Mouse (Mus musculus) intestine, postnatal 0 days (tissue): Measurements from ENCODE around the gene Cdh11. TPM values are rescaled to one million over a fixed set of nuclear protein-coding genes. Genes with fewer than 3 reads are reported as not detected.

Experiments
- ATAC-seq: fragments of 200-750 bp; cut with Nextera tagmentation; 2 replicates; pipeline ENCODE4 v1.8.0; 2017; ENCODE audit warnings: mild to moderate bottlenecking, moderate TSS enrichment, moderate library complexity
- H3K27ac ChIP-seq: fragments of 300-500 bp; sonication (generic); 2 replicates; pipeline ENCODE4 v1.5.1; 2014; ENCODE audit warnings: mild to moderate bottlenecking, low read depth, low read length, moderate library complexity
- H3K27me3 ChIP-seq: fragments of 300-500 bp; sonication (generic); replicated peaks from 2 replicates; pipeline ENCODE4 v1.6.1; 2014; ENCODE audit warnings: low read length, mixed read lengths; ENCODE audit not compliant: control insufficient read depth, insufficient read depth
- H3K36me3 ChIP-seq: fragments of 300-500 bp; sonication (generic); 2 replicates; pipeline ENCODE4 v1.6.1; 2014; ENCODE audit warnings: mild to moderate bottlenecking, moderate library complexity; ENCODE audit not compliant: control insufficient read depth, insufficient read depth
- H3K4me1 ChIP-seq: fragments of 300-500 bp; sonication (generic); replicated peaks from 2 replicates; pipeline ENCODE4 v1.6.1; 2014; ENCODE audit warnings: antibody characterized with exemption, low read length, mixed read lengths; ENCODE audit not compliant: control insufficient read depth, insufficient read depth
- H3K4me2 ChIP-seq: fragments of 300-500 bp; sonication (generic); replicated peaks from 2 replicates; pipeline ENCODE4 v1.6.1; 2014; ENCODE audit warnings: low read depth, mild to moderate bottlenecking, moderate library complexity
- H3K4me3 ChIP-seq: fragments of 300-500 bp; sonication (generic); 2 replicates; pipeline ENCODE4 v1.5.1; 2014; ENCODE audit warnings: low read depth, low read length
- H3K9ac ChIP-seq: fragments of 300-500 bp; sonication (generic); 2 replicates; pipeline ENCODE4 v1.6.1; 2014; ENCODE audit warnings: mild to moderate bottlenecking, low read depth, low read length
- H3K9me3 ChIP-seq: fragments of 300-500 bp; sonication (generic); 2 replicates; pipeline ENCODE4 v1.6.1; 2016; ENCODE audit warnings: mixed run types; ENCODE audit not compliant: control insufficient read depth
- CTCF ChIP-seq: sonication (generic); IDR thresholded peaks from 2 replicates; pipeline ENCODE4 v1.5.1; 2016; ENCODE audit warnings: low read depth, mild to moderate bottlenecking, control low read depth, antibody characterized with exemption, moderate library complexity
- WGBS: fragments of 180-500 bp; shearing (Covaris S2); extraction: QIAGEN DNeasy Blood & Tissue Kit; methylation state at CpG from one replicate; pipeline ENCODE4 v1.1.7; 2014; 5-methylcytosine and 5-hydroxymethylcytosine counted together
- polyA plus RNA-seq: library from polyadenylated mRNA; unstranded; fragments of >200 nt; fragmentation: Nextera tagmentation; extraction: Ambion mirVana; gene quantifications from 2 replicates; pipeline ENCODE4 v1.2.1, GENCODE M21; 2015

Cdh11 gene
- polyA plus RNA-seq = 20.8 and 20.9 TPM in 2 replicates

- Histone ChIP-seq H3K36me3 (no peaks in the 10 kb centered on the region), H3K9ac (peak within 1 kb of the TSS; percentile 69), H3K4me1 (no peaks in the 10 kb centered on the region), H3K9me3 (no peaks in the 10 kb centered on the region), H3K27me3 (peaks cover 37% of the 10 kb centered on the region), H3K4me2 (peak within 1 kb of the TSS; percentile 67), H3K4me3 (peak within 1 kb of the TSS; percentile 61), H3K27ac (peak within 1 kb of the TSS; percentile 77)
- WGBS = 7% methylated on average over 23 of the region's 23 CpGs
- TF ChIP-seq CTCF = no peak
- ATAC-seq = no peak
Measured at GRCm38 (mm10) chr8:102785592-102786416, at the start of gene Cdh11. Cdh11 (minus strand) TSS chr8:102785642.

GRCm38 (mm10) chr8:102813959-102814358 is 28.5 kb upstream of the Cdh11 start:
- H3K36me3 ChIP-seq = no peaks in the 10 kb centered on the region
- H3K27me3 ChIP-seq = no peaks in the 10 kb centered on the region
- H3K4me1 ChIP-seq = no peaks in the 10 kb centered on the region
- no peak overlapping the region for H3K9ac ChIP-seq
- TF ChIP-seq CTCF = no peak
- 87% methylated on average over 5 of the region's 5 CpGs for WGBS
- no peak overlapping the region for H3K4me3 ChIP-seq
- H3K4me2 ChIP-seq = no peak overlapping the region
- no peak overlapping the region for H3K27ac ChIP-seq
- ATAC-seq = no peak
- no peaks in the 10 kb centered on the region for H3K9me3 ChIP-seq

DNA sequence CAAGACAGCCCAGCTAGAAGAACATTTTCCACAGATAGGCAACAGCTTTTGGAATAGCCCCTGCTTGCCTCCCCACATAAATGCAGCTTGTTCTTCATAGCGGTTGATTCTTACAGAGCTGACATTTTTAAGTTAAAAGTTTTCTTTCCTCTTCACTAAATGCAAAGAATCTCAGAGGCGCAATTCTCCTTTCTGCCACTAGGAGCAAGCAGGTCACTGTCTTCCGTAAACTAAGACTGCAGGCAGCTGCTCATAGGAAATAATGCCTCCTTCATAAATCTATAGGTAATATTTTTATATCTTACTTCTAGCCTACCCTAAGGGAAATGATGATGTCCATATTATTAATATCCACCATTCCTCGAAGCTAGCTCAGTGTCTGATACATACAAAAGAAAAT is 4.9 kb upstream of the Cdh11 start:
- Histone ChIP-seq H3K9me3 (no peaks in the 10 kb centered on the region), H3K4me2 (no peak overlapping the region), H3K36me3 (no peaks in the 10 kb centered on the region), H3K4me1 (no peaks in the 10 kb centered on the region), H3K27me3 (peaks cover 14% of the 10 kb centered on the region; the same call in 1 of the 2 replicates), H3K27ac (no peak overlapping the region), H3K4me3 (no peak overlapping the region), H3K9ac (no peak overlapping the region)
- ATAC-seq = no peak
- TF ChIP-seq CTCF = peak; percentile 77
- WGBS = 24% methylated on average over 4 of the region's 4 CpGs

- Histone ChIP-seq H3K9ac (no peak overlapping the region), H3K4me3 (peak overlapping the region; percentile 61), H3K4me2 (peak overlapping the region; percentile 67), H3K36me3 (no peaks in the 10 kb centered on the region), H3K4me1 (no peaks in the 10 kb centered on the region), H3K27ac (no peak overlapping the region), H3K27me3 (peaks cover 37% of the 10 kb centered on the region), H3K9me3 (no peaks in the 10 kb centered on the region)
- ATAC-seq = no peak
- WGBS = 5% methylated on average over 31 of the region's 31 CpGs
- no peak for TF ChIP-seq CTCF
Measured at GRCm38 (mm10) chr8:102786467-102787360, 1.3 kb upstream of the Cdh11 start.

GRCm38 (mm10) chr8:102784835-102785455 is 497 bp downstream of the Cdh11 start:
- WGBS = under 1% methylated on average over 46 of the region's 55 CpGs
- no peaks in the 10 kb centered on the region for H3K9me3 ChIP-seq
- peak; percentile 64 for TF ChIP-seq CTCF
- peaks cover 37% of the 10 kb centered on the region for H3K27me3 ChIP-seq
- peak overlapping the region; percentile 61 for H3K4me3 ChIP-seq
- H3K27ac ChIP-seq = peak overlapping the region; percentile 77
- H3K36me3 ChIP-seq = no peaks in the 10 kb centered on the region
- peak; percentile 52 for ATAC-seq
- H3K4me2 ChIP-seq = peak overlapping the region; percentile 67
- H3K4me1 ChIP-seq = no peaks in the 10 kb centered on the region
- H3K9ac ChIP-seq = peak overlapping the region; percentile 69
